Comparison of ENCODE assay signal across 25 mouse cellular contexts in the genomic region with DNA sequence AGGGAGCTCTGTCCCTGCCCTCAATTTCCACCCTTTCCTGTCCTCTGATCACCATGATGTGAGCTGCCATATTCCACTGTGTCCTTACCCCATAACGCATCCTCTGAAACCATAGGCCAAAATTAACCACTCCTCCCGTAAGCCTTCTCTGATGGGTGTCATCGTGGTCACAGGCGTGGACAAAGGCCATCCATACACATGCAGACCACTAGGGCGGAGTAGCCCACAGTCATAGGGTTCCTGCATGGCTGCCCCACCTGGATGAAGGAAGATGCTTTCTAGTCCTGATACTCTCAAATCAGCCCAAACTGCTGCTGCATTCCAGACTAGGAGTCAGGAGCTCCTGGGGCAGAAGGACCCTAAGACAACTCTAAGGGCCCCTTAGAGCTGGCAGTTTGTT. TPM values are rescaled to one million over a fixed set of nuclear protein-coding genes. Genes with fewer than 3 reads are reported as not detected.
A peak's percentile ranks its signal among the peaks of the same experiment; 100 is the strongest.
DNase-seq lines count a peak whose midpoint lies in the region; ATAC-seq and TF ChIP-seq lines count a peak whose summit lies in the region.
"Had no signal": no experiment of that assay in that cellular context is flagged by ENCODE, and none has a peak within 500 bp of the region (broad histone marks: within the 10 kb centered on the region; RNA-seq: fewer than 3 reads in every experiment).

No protein-coding gene starts in this region.

- peak; percentile 54 for DNase-seq in midbrain, embryonic 11.5 days (ENCODE audit: low spot score, missing footprints)
- DNase-seq in R1 (ENCODE audit: low read depth, low spot score), result peak; percentile 51
- no peak for DNase-seq in thymus, postnatal 0 days (ENCODE audit: low spot score)
- no peak for DNase-seq in layer of hippocampus, adult 2 months (ENCODE audit: low spot score in 2 of 2)
- DNase-seq: adrenal gland, adult 8-10 months; adrenal gland, postnatal 14 days; adrenal gland, postnatal 36 days; B cell, adult 2 months; cerebellum, adult 11-12 months; cerebellum, adult 2 months; cerebellum, adult 9-10 months; cerebellum, postnatal 10 days; cerebellum, postnatal 25 days; forebrain, postnatal 0 days had no signal

- WGBS in midbrain, embryonic 11.5 days, result 95% methylated on average over 5 of the region's 5 CpGs
- 97% methylated on average over 5 of the region's 5 CpGs for WGBS in midbrain, embryonic 15.5 days

- no peaks in the 10 kb centered on the region for H3K27me3 ChIP-seq in midbrain, embryonic 11.5 days (ENCODE audit: control insufficient read depth, insufficient read depth, low read length)
- H3K27me3 ChIP-seq in midbrain, embryonic 15.5 days (replicated peaks), result no peaks in the 10 kb centered on the region
- H3K27me3 ChIP-seq: CH12.LX; embryonic facial prominence, embryonic 12.5 days; forebrain, embryonic 13.5 days; forebrain, embryonic 15.5 days; Patski had no signal

- no peak overlapping the region for H3K4me2 ChIP-seq in midbrain, embryonic 11.5 days
- no peak overlapping the region for H3K4me2 ChIP-seq in midbrain, embryonic 15.5 days
- H3K4me2 ChIP-seq: embryonic facial prominence, embryonic 12.5 days; forebrain, embryonic 13.5 days; forebrain, embryonic 15.5 days had no signal

- H3K4me3 ChIP-seq in midbrain, embryonic 11.5 days (ENCODE audit: low read depth, low read length), result no peak overlapping the region
- H3K4me3 ChIP-seq in midbrain, embryonic 15.5 days, result no peak overlapping the region
- H3K4me3 ChIP-seq in layer of hippocampus, adult 2 months, result no peak overlapping the region
- H3K4me3 ChIP-seq: embryonic facial prominence, embryonic 10.5 days; embryonic facial prominence, embryonic 12.5 days; forebrain, embryonic 13.5 days; forebrain, embryonic 15.5 days had no signal

- TF ChIP-seq CTCF in layer of hippocampus, adult 2 months (conservative IDR thresholded peaks at IDR 0.05), result no peak

- H3K9me3 ChIP-seq in midbrain, embryonic 11.5 days (ENCODE audit: control insufficient read depth, low read length), result no peaks in the 10 kb centered on the region
- H3K9me3 ChIP-seq in midbrain, embryonic 15.5 days, result no peaks in the 10 kb centered on the region
- H3K9me3 ChIP-seq: embryonic facial prominence, embryonic 10.5 days; embryonic facial prominence, embryonic 12.5 days; forebrain, embryonic 13.5 days; forebrain, embryonic 15.5 days; G1E had no signal

- H3K27ac ChIP-seq in midbrain, embryonic 11.5 days (ENCODE audit: low read depth, low read length), result no peak overlapping the region
- no peak overlapping the region for H3K27ac ChIP-seq in midbrain, embryonic 15.5 days
- no peak overlapping the region for H3K27ac ChIP-seq in layer of hippocampus, adult 2 months
- H3K27ac ChIP-seq: embryonic facial prominence, embryonic 10.5 days; embryonic facial prominence, embryonic 12.5 days; forebrain, embryonic 13.5 days; forebrain, embryonic 15.5 days had no signal

- no peak for ATAC-seq in midbrain, embryonic 11.5 days (ENCODE audit: low FRiP score)
- ATAC-seq in midbrain, embryonic 15.5 days (replicated peaks), result no peak
- ATAC-seq: activated CD4-positive, CD25-positive, alpha-beta regulatory T cell, adult 4 months; CD4-positive, CD25-positive, alpha-beta regulatory T cell, adult 4 months; forebrain, embryonic 13.5 days; forebrain, embryonic 15.5 days; forebrain, postnatal 0 days; Patski had no signal

- H3K9ac ChIP-seq in midbrain, embryonic 11.5 days (ENCODE audit: low read length), result no peak overlapping the region
- no peak overlapping the region for H3K9ac ChIP-seq in midbrain, embryonic 15.5 days
- H3K9ac ChIP-seq: embryonic facial prominence, embryonic 12.5 days; forebrain, embryonic 13.5 days; forebrain, embryonic 15.5 days; forebrain, postnatal 0 days had no signal

- H3K36me3 ChIP-seq in midbrain, embryonic 11.5 days (ENCODE audit: control insufficient read depth, insufficient read depth, low read length), result 0 out of 2 replicates have a peak, but pooled peaks cover 3% of the 10 kb centered on the region
- peaks cover 32% of the 10 kb centered on the region for H3K36me3 ChIP-seq in midbrain, embryonic 15.5 days (replicated peaks)
- H3K36me3 ChIP-seq: G1E had no signal

- no peaks in the 10 kb centered on the region for H3K4me1 ChIP-seq in midbrain, embryonic 11.5 days (ENCODE audit: control insufficient read depth, insufficient read depth, low read length)
- no peaks in the 10 kb centered on the region for H3K4me1 ChIP-seq in midbrain, embryonic 15.5 days
- H3K4me1 ChIP-seq: embryonic facial prominence, embryonic 10.5 days; embryonic facial prominence, embryonic 12.5 days; forebrain, embryonic 13.5 days; forebrain, embryonic 15.5 days had no signal

RNA-seq across cellular contexts. Expression of gene Ucp1, which starts 32.5 kb away (rescaled TPM):
- polyA plus RNA-seq in midbrain, embryonic 11.5 days (2014; fragmentation: Nextera tagmentation; extraction: Ambion mirVana), result 0.08 TPM in 1 of 2 replicates, not detected in the other
- polyA plus RNA-seq in midbrain, embryonic 15.5 days (2015; fragmentation: Nextera tagmentation; extraction: Ambion mirVana), result 0.10 and 0.27 TPM in 2 replicates
- polyA plus RNA-seq in thymus, postnatal 0 days (2015; fragmentation: Nextera tagmentation; extraction: Ambion mirVana), result 0.19 and 1.0 TPM in 2 replicates
- not detected for total RNA-seq in layer of hippocampus, adult 2 months (2021)
- total RNA-seq: CH12.LX; forebrain, postnatal 0 days; G1E had no signal
- polyA plus RNA-seq: activated CD4-positive, CD25-positive, alpha-beta regulatory T cell, adult 4 months; CD4-positive, CD25-positive, alpha-beta regulatory T cell, adult 4 months; embryonic facial prominence, embryonic 12.5 days; forebrain, embryonic 11.5 days; forebrain, embryonic 13.5 days; forebrain, postnatal 0 days; G1E; Patski had no signal

Comparison
In these comparisons a context has a peak if more than half of its experiments do, and no peak if none do; other contexts are left out.
1. DNase-seq: peak in midbrain, embryonic 11.5 days (single experiment) and R1 (single experiment); none in thymus, postnatal 0 days (single experiment) and layer of hippocampus, adult 2 months (0 of 2).